Mouse (Mus musculus) kidney, postnatal 0 days (tissue): ENCODE measurements around the gene Clstn3. TPM values are rescaled to one million over a fixed set of nuclear protein-coding genes. Genes with fewer than 3 reads are reported as not detected.
A peak's percentile ranks its signal among the peaks of the same experiment; 100 is the strongest.
"Not testable (repeated sequence)": the region's sequence is repeated elsewhere in the genome, so short reads cannot be mapped to it uniquely, and the experiment has no call there.

Experiments
- ATAC-seq: fragments of 200-750 bp; cut with Nextera tagmentation; replicated peaks from 2 replicates; pipeline ENCODE4 v1.8.0; 2017; ENCODE audit warnings: low read depth, moderate number of reproducible peaks, moderate TSS enrichment, moderate library complexity; ENCODE audit not compliant: low FRiP score
- DNase-seq: peaks from one replicate; pipeline ENCODE4 v3.0.0-alpha.2; 2016; ENCODE audit warnings: low spot score
- H3K27ac ChIP-seq: fragments of 300-500 bp; sonication (generic); 2 replicates; pipeline ENCODE4 v1.5.1; 2014; ENCODE audit warnings: mild to moderate bottlenecking
- H3K27me3 ChIP-seq: fragments of 300-500 bp; sonication (generic); 2 replicates; pipeline ENCODE4 v1.6.1; 2014; ENCODE audit warnings: low read length, mixed read lengths; ENCODE audit not compliant: insufficient read depth
- H3K36me3 ChIP-seq: fragments of 300-500 bp; sonication (generic); 2 replicates; pipeline ENCODE4 v1.6.1; 2014; ENCODE audit warnings: low read length, mixed read lengths; ENCODE audit not compliant: insufficient read depth
- H3K4me1 ChIP-seq: fragments of 300-500 bp; sonication (generic); replicated peaks from 2 replicates; pipeline ENCODE4 v1.6.1; 2014; ENCODE audit warnings: antibody characterized with exemption, low read length, mixed read lengths; ENCODE audit not compliant: insufficient read depth
- H3K4me2 ChIP-seq: fragments of 300-500 bp; sonication (generic); 2 replicates; pipeline ENCODE4 v1.6.1; 2014; ENCODE audit warnings: mild to moderate bottlenecking, low read length, moderate library complexity, mixed read lengths
- H3K4me3 ChIP-seq: fragments of 300-500 bp; sonication (generic); replicated peaks from 2 replicates; pipeline ENCODE4 v1.5.1; 2014; ENCODE audit warnings: low read depth, low read length
- H3K9ac ChIP-seq: fragments of 300-500 bp; sonication (generic); 2 replicates; pipeline ENCODE4 v1.6.1; 2014; ENCODE audit warnings: low read depth, low read length
- H3K9me3 ChIP-seq: fragments of 300-500 bp; sonication (generic); replicated peaks from 2 replicates; pipeline ENCODE4 v1.6.1; 2016; ENCODE audit warnings: low read length, inconsistent platforms, mixed read lengths
- CTCF ChIP-seq: IDR thresholded peaks from 2 replicates; pipeline ENCODE4 v1.5.1; 2016; ENCODE audit warnings: antibody characterized with exemption, low read depth, mild to moderate bottlenecking, moderate library complexity
- WGBS: fragments of 180-500 bp; shearing (Covaris S2); extraction: QIAGEN DNeasy Blood & Tissue Kit; methylation state at CpG from one replicate; pipeline ENCODE4 v1.1.7; 2014; 5-methylcytosine and 5-hydroxymethylcytosine counted together
- polyA plus RNA-seq: library from polyadenylated mRNA; unstranded; fragments of >200 nt; fragmentation: Nextera tagmentation; extraction: Ambion mirVana; gene quantifications from 2 replicates; pipeline ENCODE4 v1.2.1, GENCODE M21; 2015

Clstn3 gene
- polyA plus RNA-seq = 2.5 and 2.7 TPM in 2 replicates

GRCm38 (mm10) chr6:124464305-124465271 lies at the start of gene Clstn3:
Gene Clstn3 (minus strand): TSS chr6:124464794.
- H3K27me3 ChIP-seq = no peaks in the 10 kb centered on the region
- no peak for TF ChIP-seq CTCF
- DNase-seq (peak; percentile 78), ATAC-seq (peak; percentile 89)
- H3K4me1 ChIP-seq = 0 out of 2 replicates have a peak, but pooled peaks cover 5% of the 10 kb centered on the region
- no peak within 1 kb of the TSS for H3K27ac ChIP-seq
- H3K4me2 ChIP-seq = peak within 1 kb of the TSS; percentile 74
- H3K9ac ChIP-seq = peak within 1 kb of the TSS; percentile 42
- no peaks in the 10 kb centered on the region for H3K36me3 ChIP-seq
- WGBS = 6% methylated on average over 27 of the region's 27 CpGs
- H3K4me3 ChIP-seq = peak within 1 kb of the TSS; percentile 37
- no peaks in the 10 kb centered on the region for H3K9me3 ChIP-seq

- peak; percentile 82 for DNase-seq
- no peak within 1 kb of the TSS for H3K9ac ChIP-seq
- no peaks in the 10 kb centered on the region for H3K36me3 ChIP-seq
- no peaks in the 10 kb centered on the region for H3K9me3 ChIP-seq
- TF ChIP-seq CTCF = peak; percentile 89
- no peak within 1 kb of the TSS for H3K27ac ChIP-seq
- no peaks in the 10 kb centered on the region for H3K4me1 ChIP-seq
- 5% methylated on average over 6 of the region's 6 CpGs for WGBS
- H3K27me3 ChIP-seq = no peaks in the 10 kb centered on the region
- peak within 1 kb of the TSS; percentile 57 for H3K4me2 ChIP-seq
- peak within 1 kb of the TSS; percentile 30 for H3K4me3 ChIP-seq
- ATAC-seq = no peak
These were observed 47.8 kb upstream of the Clstn3 start, which contains the start of gene C1ra for GRCm38 (mm10) chr6:124512355-124512836. Gene C1ra (plus strand): TSS chr6:124512405.

GRCm38 (mm10) chr6:124511936-124512335 lies 47.3 kb upstream of the Clstn3 start:
- Histone ChIP-seq H3K27ac (no peak overlapping the region), H3K4me2 (no peak overlapping the region), H3K4me1 (no peaks in the 10 kb centered on the region), H3K9ac (no peak overlapping the region), H3K36me3 (no peaks in the 10 kb centered on the region), H3K9me3 (no peaks in the 10 kb centered on the region), H3K27me3 (no peaks in the 10 kb centered on the region), H3K4me3 (no peak overlapping the region)
- DNase-seq (no peak), ATAC-seq (no peak)
- 58% methylated on average over 6 of the region's 6 CpGs for WGBS
- TF ChIP-seq CTCF = no peak

GRCm38 (mm10) chr6:124509192-124509591 lies 44.6 kb upstream of the Clstn3 start:
- not testable (repeated sequence) for H3K27ac ChIP-seq, H3K4me1 ChIP-seq, ATAC-seq, H3K9ac ChIP-seq, H3K4me2 ChIP-seq, H3K9me3 ChIP-seq, DNase-seq, H3K4me3 ChIP-seq, H3K27me3 ChIP-seq, H3K36me3 ChIP-seq
- whole genome bisulfite sequencing = 86% methylated on average over 3 of the region's 5 CpGs

- no peak overlapping the region for H3K27ac ChIP-seq
- DNase-seq (no peak), ATAC-seq (no peak)
- H3K9me3 ChIP-seq = no peaks in the 10 kb centered on the region
- TF ChIP-seq CTCF = no peak
- no peak overlapping the region for H3K4me2 ChIP-seq
- no peak overlapping the region for H3K4me3 ChIP-seq
- H3K9ac ChIP-seq = no peak overlapping the region
- H3K27me3 ChIP-seq = no peaks in the 10 kb centered on the region
- no peaks in the 10 kb centered on the region for H3K36me3 ChIP-seq
- no peaks in the 10 kb centered on the region for H3K4me1 ChIP-seq
- WGBS = 85% methylated on average over 10 of the region's 10 CpGs
These were observed 43.7 kb upstream of the Clstn3 start for GRCm38 (mm10) chr6:124508292-124508691.

GRCm38 (mm10) chr6:124506991-124507390 lies 42.4 kb upstream of the Clstn3 start:
- Histone ChIP-seq H3K4me1 (no peaks in the 10 kb centered on the region), H3K4me2 (no peak overlapping the region), H3K9me3 (no peaks in the 10 kb centered on the region), H3K4me3 (no peak overlapping the region), H3K9ac (no peak overlapping the region), H3K27ac (no peak overlapping the region), H3K36me3 (no peaks in the 10 kb centered on the region), H3K27me3 (no peaks in the 10 kb centered on the region)
- DNase-seq (no peak), ATAC-seq (no peak)
- WGBS = 78% methylated on average over 6 of the region's 6 CpGs
- TF ChIP-seq CTCF = no peak
